Mouse (Mus musculus) urinary bladder, postnatal 36 days (tissue): ENCODE measurements at regions not wholly inside any gene's neighbourhood (a gene's known extent, or its start where the extent isn't known, plus 50 kb on each side); places are given as distances from the start of the nearest gene placed in this dataset.

Experiments used
- DNase-seq, 2 experiments: peaks; one replicate each; pipeline ENCODE4 v3.0.0; 2022; ENCODE audit warnings: low spot score in 2 of 2, mixed read lengths in 1 of 2

- no peak for DNase-seq
Measured at GRCm38 (mm10) chr13:114672411-114672810, 145.6 kb upstream of the Mocs2 start.

- no peak for DNase-seq
Measured at GRCm38 (mm10) chr13:114679703-114680378, 138.2 kb upstream of the Mocs2 start.

GRCm38 (mm10) chr13:114680379-114680733 is 137.7 kb upstream of the Mocs2 start:
- DNase-seq: peak; percentile 30 to 46

GRCm38 (mm10) chr13:114681196-114681595 is 136.8 kb upstream of the Mocs2 start:
- peak in 1 of 2 experiments; percentile 26 for DNase-seq

- DNase-seq: no peak
Measured at GRCm38 (mm10) chr13:114681887-114682286, 136.1 kb upstream of the Mocs2 start.

GRCm38 (mm10) chr13:114682891-114683290 is 135.1 kb upstream of the Mocs2 start:
- no peak for DNase-seq

- DNase-seq: no peak
Measured at GRCm38 (mm10) chr13:114684298-114684697, 133.7 kb upstream of the Mocs2 start.

- DNase-seq: no peak
Measured at GRCm38 (mm10) chr13:114685368-114685767, 132.7 kb upstream of the Mocs2 start.

- no peak for DNase-seq
Measured at GRCm38 (mm10) chr13:114712601-114713000, 105.4 kb upstream of the Mocs2 start.

GRCm38 (mm10) chr13:114719771-114720170 is 98.3 kb upstream of the Mocs2 start:
- DNase-seq: peak in 1 of 2 experiments; percentile 6

- no peak for DNase-seq
Measured at GRCm38 (mm10) chr13:114726828-114727227, 91.2 kb upstream of the Mocs2 start.

- no peak for DNase-seq
Measured at GRCm38 (mm10) chr13:114735066-114735465, 83.0 kb upstream of the Mocs2 start.

GRCm38 (mm10) chr13:114736066-114736465 is 82.0 kb upstream of the Mocs2 start:
- no peak for DNase-seq

- no peak for DNase-seq
Measured at GRCm38 (mm10) chr13:114742534-114742933, 75.5 kb upstream of the Mocs2 start.

- DNase-seq: no peak
Measured at GRCm38 (mm10) chr13:114745814-114746213, 72.2 kb upstream of the Mocs2 start.

GRCm38 (mm10) chr13:114757459-114757858 is 60.6 kb upstream of the Mocs2 start:
- DNase-seq: peak; percentile 11 to 33

GRCm38 (mm10) chr13:114759886-114760285 is 58.1 kb upstream of the Mocs2 start:
- DNase-seq: no peak

- DNase-seq: peak in 1 of 2 experiments; percentile 51
Measured at GRCm38 (mm10) chr13:114760901-114761300, 57.1 kb upstream of the Mocs2 start.
